Mouse (Mus musculus): Measurements from ENCODE around the gene Tmcc2. TPM values are rescaled to one million over a fixed set of nuclear protein-coding genes. Genes with fewer than 3 reads are reported as not detected.

The Tmcc2 gene
- polyA plus RNA-seq, 1 experiment from 2014 or later = 0.74 TPM

DNA sequence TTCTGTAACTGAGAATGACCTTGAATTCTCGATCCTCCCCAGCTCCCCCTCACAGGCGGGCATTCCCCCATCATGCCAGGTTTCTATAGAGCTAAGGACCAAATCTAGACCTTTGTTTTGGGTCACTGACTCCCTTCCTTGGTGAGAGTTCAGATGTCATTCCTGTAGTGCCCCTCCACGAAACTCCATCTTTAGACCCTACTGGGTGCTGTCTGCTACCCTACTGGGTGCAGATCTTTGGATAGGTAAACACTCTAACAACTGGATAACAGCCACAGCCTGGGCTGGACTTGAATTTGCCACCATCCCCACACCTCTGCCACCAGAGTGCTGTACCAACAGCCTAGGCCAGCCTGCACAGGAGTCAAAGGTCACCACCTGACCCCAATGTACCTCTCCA is 48.6 kb downstream of the Tmcc2 start:
- DNase-seq (ENCODE audit: low spot score) = no peak

DNA sequence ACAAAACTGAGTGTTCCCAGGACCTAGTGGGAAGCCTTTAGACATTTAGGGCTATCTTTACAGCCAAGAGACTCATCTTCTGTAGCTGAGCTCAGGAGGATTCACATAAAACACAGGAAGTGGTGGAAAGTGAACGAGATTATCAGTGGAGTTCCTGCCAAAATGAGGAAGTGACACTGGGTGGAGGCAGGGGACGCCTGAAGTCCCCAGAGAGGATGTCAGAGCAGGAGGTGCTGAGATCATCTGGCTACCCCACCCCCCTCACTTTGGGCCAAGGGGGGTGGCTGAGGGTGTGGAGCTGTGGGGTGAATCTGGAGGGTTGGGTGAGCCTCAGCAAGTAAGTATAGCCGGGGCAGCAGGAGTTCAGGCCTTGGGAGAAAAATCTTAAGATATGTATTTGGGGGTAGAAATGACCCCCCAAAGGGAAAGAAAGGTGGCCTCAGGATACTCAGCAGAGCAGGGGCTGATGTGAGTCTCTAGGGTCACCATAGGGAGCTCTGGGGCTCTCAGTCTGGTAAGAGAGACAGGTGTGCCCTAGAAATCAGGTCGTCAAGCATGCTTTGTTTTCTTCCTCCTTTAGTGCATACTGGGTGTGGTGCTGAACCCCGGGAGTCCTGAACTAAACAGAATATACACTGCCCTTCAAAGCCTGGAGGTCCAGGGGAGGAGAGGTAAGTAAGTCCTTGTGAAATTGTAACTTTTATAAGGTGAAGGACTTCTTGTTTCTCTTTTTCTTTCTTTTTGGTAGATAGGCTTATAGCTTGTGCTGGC is 49.2 kb downstream of the Tmcc2 start:
- DNase-seq (ENCODE audit: low spot score) = peak; percentile 79

DNA sequence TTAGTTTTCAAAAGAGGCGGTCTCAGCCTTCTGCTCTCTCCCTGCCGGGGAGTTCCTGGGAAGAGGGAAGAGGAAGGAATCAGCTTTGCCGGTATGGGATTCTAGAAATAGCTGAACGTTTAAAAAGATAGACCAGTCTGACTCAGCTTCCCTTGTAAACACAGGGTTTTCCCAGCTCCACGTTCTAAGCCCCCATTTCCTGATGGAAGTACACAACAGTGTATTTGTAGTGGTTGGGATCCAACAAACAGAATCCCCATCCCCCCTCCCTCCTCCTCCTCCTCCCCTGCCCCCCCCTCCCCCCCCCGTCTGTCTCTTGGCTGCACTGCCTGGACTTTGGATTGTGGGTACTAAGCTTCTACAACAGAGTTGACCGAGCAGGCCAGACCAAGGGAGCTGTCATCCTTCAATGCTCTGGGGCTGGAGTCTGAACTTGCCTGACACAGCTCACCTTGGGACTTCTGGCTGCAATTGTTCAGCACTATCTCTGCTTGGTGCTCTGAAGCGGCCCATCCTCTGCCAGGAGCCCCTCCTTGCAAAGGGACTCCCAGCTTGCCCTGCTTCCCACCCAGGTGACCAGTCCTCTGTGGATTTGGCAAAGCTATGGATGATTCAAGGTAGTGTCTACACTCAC is 52.9 kb downstream of the Tmcc2 start:
- no peak for DNase-seq (ENCODE audit: low spot score)

DNA sequence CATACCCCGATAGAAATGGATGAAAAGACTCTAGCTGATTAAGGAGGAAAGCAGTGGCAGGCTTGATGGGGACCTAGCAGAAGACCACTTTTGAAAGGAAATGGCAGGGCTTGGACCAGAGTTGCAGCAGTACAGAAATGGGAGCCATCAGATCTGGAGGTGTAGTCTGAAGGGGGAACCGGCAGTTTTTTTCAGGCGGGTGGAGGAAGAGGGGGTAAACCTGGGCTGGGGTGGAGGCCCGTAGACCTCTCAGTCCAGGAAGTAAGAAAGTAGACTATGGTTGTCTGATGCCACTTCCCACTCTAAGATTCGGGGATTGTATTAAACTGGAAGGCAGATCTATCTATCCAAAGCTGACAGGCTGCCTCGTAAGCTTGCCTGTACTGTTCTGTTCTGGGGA is 54.2 kb downstream of the Tmcc2 start:
- DNase-seq (ENCODE audit: low spot score) = peak; percentile 39

DNA sequence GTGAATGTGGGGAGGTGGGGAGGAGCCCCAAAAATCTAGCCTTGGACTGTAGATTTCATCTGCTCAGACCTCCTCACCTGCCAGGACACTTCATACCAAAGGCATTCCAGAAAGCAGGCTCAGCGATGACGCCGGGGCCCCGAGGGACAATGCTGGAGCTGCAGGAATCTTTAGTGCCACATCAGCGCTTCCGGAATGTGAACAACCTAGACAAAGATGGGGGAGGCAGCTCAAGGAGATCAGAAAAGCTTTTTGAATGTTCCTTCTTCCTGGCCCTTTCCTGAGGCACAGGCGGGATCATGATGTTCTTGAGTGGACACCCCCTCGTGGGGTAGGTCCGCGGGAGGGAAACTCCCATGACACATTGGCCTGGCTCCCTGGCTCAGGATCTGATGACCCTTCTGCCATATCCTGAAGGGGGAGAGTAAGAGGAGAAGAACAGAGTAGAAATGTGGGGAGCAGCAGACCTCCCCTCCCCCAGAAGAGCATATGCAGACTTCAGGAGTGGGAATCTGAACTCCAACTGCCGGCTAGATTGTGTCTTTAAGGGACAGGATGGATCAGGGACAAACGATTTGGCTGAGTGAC is 55.6 kb downstream of the Tmcc2 start:
- DNase-seq (ENCODE audit: low spot score) = no peak

DNA sequence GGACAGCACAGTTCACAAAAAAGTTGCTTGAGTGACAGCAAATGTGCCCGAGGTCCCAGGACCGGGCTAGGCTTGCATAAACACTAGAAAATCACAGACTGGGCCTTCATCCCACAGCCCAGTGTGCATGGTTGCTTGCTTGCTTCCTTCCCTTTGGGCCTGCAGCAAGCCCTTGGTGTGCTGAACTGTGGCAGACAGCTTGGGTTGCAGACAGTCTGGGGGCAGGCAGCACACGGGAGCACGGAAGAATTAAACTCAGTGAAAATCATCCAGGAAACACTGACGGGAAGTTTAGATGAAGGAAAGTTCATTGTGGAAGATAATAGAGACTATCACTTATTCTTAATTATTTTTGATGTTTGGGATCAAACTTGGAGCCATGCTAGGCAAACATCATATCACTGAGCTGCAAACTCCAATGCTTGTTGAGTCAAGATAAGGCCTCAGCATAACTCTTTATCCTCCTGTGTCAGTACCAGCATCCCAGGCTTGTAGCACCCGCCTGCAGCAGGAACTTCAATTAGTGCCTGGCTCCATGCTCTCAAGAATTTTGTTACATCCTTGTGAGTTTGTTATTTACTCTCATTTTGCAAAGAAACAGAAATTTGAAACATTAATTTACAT is 56.8 kb downstream of the Tmcc2 start:
- no peak for DNase-seq (ENCODE audit: low spot score)

DNA sequence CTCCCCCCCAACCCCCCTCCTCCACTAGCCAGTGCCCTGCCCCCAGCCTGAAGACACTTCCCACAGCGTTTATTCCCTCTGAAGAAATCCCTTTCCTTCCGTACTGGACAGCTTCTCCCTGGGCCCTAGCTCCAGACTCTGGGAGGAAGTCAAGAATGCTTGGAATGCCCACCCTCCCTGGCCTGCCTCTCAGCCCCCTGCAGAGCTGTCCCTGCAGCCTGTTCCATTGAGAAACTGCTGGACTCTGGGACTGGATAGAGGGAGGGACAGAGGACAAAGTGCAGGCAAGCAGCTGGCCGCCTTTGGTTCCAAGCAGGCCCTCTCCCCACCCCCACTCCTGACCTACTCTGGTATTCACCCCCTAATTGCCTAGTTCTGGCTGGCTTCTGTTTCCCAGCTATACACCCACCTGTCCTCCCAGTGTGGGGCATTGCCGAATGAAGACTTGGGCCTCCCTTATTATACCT is 57.4 kb downstream of the Tmcc2 start:
- DNase-seq (ENCODE audit: low spot score) = no peak

DNA sequence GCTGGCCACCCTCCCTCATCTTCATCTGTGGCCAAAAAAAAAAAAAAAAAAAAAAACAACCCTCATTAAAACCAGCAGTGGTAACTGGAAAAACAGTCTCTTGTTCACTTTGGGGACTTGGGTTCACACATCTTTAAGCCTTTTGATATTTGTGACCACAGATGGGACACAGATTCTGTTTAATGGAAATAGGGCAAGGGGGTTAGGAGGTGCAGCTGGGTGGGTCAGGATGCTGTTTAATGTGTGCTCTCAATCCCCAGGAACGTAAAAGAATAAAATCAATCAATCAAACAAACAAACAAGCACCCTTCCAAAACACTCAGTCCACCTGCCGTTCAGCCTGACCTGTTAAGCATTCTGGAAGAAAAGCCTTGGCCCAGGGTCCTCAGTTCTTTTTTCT is 57.9 kb downstream of the Tmcc2 start:
- no peak for DNase-seq (ENCODE audit: low spot score)

DNA sequence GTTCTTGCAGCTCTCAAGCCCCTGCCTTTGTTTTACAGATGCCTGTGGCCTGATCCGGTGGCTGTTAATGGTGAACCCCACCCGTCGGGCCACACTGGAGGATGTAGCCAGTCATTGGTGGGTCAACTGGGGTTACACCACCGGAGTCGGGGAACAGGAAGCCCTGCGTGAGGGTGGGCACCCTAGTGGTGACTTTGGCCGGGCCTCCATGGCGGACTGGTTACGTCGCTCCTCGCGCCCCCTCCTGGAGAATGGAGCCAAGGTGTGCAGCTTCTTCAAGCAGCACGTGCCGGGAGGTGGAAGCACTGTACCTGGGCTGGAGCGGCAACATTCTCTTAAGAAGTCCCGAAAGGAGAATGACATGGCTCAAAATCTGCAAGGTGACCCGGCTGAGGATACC is 59.8 kb downstream of the Tmcc2 start:
- DNase-seq (ENCODE audit: low spot score) = no peak

DNA sequence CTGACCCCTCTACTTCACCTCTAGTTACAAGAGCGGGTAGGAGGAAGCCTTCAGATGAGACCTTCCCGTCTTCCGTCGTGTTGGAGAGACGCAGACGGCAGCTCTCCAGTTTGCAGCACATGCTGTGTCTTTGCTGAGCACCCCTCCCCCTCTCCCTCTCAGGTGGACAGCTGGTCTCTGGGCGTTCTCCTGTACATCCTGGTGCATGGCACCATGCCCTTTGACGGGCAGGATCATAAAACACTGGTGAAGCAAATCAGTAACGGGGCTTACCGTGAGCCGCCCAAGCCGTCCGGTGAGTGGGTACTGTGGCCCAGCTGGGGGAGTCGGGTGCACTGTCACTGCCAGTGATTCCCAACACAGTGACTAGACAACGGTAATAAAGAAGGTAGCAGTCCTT is 60.7 kb downstream of the Tmcc2 start:
- no peak for DNase-seq (ENCODE audit: low spot score)

DNA sequence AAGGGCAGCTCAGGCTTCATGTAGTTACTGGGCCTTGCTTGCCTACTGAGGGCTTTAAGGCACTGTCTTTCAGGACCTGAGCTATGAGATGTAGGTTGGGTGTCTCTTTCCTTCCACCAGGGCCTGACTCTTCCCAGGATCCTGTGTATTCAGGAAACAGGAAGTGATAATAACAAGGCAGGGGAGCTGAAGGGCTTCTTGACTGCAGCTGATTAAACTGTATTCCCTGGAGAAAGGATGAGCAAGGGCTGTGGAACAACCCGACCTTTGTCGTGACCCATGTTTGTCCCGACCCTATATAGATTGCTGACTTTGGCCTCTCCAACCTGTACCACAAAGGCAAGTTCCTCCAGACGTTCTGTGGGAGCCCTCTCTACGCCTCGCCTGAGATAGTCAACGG is 61.4 kb downstream of the Tmcc2 start:
- DNase-seq (ENCODE audit: low spot score) = no peak

DNA sequence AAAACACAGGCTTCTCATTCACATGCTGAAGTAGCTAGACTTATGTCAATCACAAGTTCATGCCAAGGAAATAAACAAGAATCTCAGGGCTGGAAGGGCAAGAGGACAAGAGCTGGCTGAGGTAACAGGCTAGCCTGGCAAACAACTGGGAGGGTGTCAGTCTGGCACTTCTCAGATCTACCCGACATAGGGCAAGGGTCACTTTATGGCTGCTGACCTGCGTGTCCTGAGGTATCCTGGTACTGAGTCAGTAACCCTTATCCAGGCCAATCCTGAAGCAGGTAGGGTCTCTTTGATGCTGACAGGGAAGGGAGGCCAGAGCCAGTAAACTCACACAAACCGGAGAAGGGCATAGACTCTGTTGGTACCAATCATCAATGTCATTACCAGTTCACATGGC is 62.5 kb downstream of the Tmcc2 start:
- DNase-seq (ENCODE audit: low spot score) = no peak

DNA sequence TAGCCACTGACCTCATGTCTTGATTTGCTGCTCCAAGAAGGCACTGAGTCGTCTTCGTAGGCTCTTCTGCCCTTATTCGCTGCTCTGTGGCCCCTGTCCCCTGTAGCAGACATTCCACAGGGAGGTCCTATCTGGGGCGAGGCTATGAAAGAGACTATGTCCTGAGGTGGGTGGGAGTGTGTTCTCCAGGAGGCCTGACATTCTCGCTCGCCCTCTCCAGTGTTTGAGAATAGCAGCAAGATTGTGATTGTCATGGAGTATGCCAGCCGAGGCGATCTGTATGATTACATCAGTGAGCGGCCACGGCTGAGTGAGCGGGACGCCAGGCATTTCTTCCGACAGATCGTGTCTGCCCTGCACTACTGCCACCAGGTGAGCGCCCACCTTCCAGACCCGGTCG is 63.6 kb downstream of the Tmcc2 start:
- DNase-seq (ENCODE audit: low spot score) = no peak

DNA sequence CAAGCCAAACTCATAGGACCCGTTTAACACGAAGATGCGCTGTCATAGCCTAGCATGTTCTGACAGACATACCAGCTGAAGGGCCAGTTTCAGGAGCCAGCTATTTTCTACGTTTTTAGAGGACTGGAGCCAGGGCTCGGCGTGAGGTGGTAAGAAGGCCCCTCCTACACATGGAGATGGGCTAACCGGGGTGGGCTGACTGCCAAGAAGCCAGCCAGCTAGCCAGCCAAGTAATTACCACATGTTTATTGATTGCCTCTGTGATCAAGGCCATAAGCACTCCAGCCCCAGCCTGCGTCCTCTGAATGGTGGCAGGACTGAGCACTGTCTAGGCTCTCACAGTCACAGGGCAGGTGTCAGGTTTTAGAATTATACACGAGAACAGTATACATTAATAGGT is 64.3 kb downstream of the Tmcc2 start:
- DNase-seq (ENCODE audit: low spot score) = no peak

DNA sequence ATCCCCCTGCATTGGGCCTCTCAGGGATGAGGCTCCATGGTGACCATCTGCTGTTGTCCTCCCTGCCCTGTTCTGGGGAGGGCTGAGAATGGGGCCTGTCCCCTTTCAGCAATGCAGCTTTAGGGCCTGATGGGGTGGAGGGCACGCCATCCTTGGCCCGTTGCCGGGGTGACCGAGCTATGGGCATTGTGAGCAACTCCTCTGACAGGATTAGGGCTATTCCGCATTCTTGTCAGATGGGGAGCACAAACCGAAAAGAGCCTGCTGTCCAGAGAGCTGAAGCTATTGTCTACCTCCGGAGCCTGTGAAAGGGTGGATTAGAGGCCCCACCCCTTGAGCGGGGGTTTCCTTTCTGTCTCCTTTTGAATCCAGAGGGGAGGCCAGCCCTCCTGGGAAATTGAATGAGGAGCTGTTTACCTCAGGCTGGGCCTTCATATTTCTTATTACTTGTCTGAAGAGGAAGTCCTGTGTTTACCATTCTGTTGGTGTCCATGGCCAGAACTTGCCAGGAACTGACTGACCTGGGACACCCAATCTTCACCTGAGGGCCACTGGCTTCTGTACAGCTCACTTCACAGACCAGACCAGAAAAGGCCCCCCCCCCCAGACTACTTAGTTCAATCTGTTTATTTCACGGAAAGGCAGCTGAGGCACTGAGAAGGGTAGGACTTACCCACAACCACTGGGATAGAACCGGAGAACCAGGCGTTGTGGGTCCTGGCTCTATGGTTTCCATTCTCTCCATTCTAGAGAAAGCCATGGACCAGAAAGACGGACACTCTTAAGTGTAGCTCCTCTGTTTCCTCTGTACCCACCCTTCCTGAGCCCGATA is 68.2 kb downstream of the Tmcc2 start:
- DNase-seq (ENCODE audit: low spot score) = no peak

DNA sequence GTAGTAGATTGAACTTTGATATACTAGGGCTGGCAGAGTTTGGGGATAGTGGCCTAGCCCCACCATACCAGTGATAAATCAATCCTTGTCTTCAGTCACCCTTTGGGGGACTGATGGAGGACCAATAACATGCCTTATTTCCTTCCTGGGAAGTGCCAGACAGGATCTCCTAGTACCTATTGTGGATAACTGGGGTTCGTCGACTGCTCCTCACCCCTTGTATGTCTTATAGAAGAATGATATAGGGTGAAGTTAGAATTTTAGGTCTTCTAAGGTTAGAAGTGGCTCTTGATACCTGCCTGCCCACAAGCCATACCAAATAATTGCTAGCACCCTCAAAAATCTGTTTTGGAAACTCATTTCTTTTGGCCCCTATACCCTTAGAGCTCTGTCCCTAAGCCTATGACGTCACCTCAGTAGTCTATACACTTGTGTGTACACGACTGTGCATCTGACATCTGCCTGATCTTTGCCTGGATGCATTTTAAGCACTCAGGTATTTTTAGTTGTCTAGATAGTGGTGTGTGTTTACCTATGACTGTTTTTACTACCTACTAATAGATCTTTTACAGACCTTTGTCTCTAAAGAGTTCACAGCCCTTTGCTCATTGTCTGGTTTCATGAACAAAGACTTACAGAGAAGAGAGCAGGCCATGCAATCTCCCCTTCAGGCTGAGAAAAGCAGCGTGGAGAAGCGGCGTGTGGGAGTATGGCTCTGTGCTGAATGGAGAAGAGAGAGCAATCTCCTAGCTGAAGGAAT is 69.1 kb downstream of the Tmcc2 start:
- no peak for DNase-seq (ENCODE audit: low spot score)

DNA sequence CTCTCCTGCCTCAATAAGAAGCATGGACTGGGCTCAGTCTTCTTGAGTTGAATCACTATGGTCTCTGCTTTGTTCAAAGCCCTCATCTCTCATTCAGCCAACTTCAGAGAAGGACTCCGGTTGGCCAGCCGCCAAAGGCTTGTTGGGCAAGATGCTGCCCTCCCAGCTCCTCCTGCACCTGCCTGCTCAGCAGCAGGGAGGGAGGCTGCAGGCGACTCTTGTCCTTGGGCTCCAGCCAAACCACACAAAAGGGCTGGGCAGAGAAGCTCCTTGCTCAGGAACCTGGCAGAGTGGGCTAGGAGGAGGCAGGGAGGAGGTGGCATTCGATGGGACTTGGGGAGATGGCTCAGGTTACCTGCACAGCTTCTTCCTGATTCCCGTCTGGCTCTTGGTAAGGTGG is 71.8 kb downstream of the Tmcc2 start:
- no peak for DNase-seq (ENCODE audit: low spot score)

DNA sequence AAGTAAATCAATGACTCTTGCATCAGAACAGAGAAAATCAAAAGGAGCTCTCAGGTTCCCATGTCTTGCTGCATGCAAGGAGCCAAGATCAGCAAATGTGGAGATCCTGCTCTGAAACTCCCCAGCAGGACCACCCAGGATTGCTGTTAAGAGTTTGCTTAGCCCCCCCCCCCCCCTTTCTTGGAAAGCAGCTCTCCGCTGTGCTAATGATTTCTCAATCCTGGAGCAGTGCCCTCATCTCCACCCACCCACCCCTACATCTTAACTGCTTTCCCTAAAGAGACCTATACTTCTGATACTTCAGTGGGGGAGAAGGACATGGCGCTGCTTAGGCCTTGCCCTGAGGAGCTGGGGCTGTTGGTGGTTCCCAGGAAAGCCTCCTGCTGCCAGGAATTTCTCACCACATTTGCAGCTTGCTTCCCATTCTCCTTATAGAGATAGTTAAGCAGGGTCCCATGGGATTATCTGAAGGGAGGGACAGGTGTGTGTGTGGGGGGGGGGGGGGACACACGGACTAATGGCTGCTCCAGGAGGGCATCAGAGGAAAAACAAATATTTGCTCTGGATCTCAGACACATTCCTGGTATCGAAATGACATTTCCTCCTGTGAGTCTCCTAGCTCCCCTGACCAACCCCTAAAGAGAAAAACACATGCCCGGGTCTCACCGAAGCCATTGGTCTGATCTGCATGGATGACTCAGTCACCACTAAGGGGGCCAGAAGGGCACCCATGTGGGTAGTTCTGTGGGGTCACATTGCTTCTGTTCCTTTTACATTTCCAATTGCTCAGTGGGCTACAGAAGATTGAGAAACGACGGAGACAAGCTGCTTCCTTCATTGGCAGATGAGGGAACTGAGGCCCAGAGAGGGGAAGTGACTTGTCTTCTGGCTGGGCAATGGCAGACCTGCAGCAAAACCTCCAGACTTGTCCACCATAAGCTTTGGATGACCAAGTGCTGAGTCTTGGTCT is 72.9 kb downstream of the Tmcc2 start:
- DNase-seq (ENCODE audit: low spot score) = no peak

DNA sequence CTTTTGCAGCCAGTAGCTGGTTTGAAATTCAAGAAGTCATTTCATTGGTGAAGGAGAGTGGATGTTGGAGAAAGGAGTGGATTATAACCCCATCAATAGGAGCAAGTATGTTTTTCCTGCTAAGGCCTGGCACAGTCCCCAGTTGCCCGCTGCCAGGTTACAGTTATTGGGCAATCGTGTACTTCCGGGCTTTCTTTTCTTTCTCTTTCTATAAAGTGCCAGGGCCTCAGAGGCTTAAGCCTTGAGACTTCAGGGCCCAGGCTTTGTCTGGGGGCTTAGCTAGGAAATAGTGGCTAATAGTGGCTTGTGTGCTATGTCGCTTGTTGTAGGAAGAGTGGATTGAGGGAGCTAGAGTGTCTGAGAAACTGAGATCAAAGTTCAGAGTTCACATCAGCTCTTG is 73.7 kb downstream of the Tmcc2 start:
- no peak for DNase-seq (ENCODE audit: low spot score)

DNA sequence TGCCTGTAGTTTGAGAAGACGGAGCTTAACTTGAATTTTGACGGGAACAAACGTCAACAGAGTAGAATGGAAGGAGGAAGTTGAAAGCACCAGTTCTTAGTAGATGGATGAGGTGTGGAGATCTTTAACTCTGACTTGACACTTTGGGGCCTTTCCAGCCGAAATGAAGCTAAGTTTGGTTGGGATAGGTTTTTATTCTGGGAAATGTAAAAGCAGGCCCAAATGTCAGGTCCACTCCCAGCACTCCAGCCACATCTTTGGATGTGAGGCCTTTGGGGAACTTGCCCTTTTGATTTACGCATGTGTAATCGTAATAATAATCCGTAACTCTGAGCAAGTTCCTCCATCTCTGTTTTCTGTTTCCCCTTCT is 74.5 kb downstream of the Tmcc2 start:
- DNase-seq (ENCODE audit: low spot score) = no peak

Data from thymus, postnatal 0 days (tissue).